Mouse (Mus musculus): ENCODE results near the gene Trim72.

The Trim72 gene

GRCm38 (mm10) chr7:128053061-128053460, 49.3 kb downstream of the Trim72 start:
- no peak for DNase-seq (ENCODE audit: low spot score)

- DNase-seq (ENCODE audit: low spot score) = peak; percentile 40
Measured at GRCm38 (mm10) chr7:128056917-128057444, 53.2 kb downstream of the Trim72 start.

GRCm38 (mm10) chr7:128057860-128058259, 54.1 kb downstream of the Trim72 start:
- DNase-seq (ENCODE audit: low spot score) = no peak

GRCm38 (mm10) chr7:128058576-128058975, 54.8 kb downstream of the Trim72 start:
- no peak for DNase-seq (ENCODE audit: low spot score)

GRCm38 (mm10) chr7:128059091-128059490, 55.3 kb downstream of the Trim72 start:
- no peak for DNase-seq (ENCODE audit: low spot score)
